Comparison of ENCODE assay signal across 14 mouse cellular contexts in the genomic region with DNA sequence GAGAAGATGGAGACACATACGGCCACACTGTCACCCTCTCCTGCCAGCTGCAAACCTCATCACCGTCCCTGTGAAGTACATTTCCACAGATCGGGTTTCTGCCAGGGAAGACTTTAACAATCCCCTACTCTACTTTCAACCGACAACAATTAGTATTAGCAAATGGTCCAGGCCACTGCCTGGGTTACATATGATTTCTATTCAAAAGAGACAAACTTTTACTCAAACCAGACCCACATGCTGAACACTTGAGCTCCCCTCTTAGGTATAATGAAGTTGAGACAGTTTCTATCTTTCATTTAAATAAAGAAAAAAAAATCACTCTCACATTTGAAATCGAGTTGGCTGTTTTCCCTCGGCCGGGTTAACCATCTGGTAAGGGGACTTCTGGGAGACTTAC.
"Had no signal": no experiment of that assay in that cellular context is flagged by ENCODE, and none has a peak within 500 bp of the region (broad histone marks: within the 10 kb centered on the region; RNA-seq: fewer than 3 reads in every experiment).

No protein-coding gene starts in this region.

- H3K9me3 ChIP-seq: liver, embryonic 13.5 days; stomach, embryonic 15.5 days had no signal

- H3K9ac ChIP-seq: liver, embryonic 13.5 days; stomach, embryonic 15.5 days had no signal

- H3K4me1 ChIP-seq: liver, embryonic 13.5 days; stomach, embryonic 15.5 days had no signal

- DNase-seq: kidney, adult 11 months; kidney, adult 8-10 months; kidney, postnatal 25 days; layer of hippocampus, adult 9-11 months; liver, embryonic 13.5 days; lung, adult 2 months; lung, postnatal 14 days; lung, postnatal 4 days; midbrain, embryonic 14.5 days; thymus, postnatal 36 days had no signal

- H3K4me3 ChIP-seq: layer of hippocampus, adult 2 months; left cerebral cortex, adult 2 months; liver, embryonic 13.5 days; stomach, embryonic 15.5 days had no signal

- H3K36me3 ChIP-seq: liver, embryonic 13.5 days; stomach, embryonic 15.5 days had no signal

- H3K4me2 ChIP-seq: liver, embryonic 13.5 days; midbrain, embryonic 11.5 days; stomach, embryonic 15.5 days had no signal

- H3K27me3 ChIP-seq: liver, embryonic 13.5 days; stomach, embryonic 15.5 days had no signal

- H3K27ac ChIP-seq: layer of hippocampus, adult 2 months; left cerebral cortex, adult 2 months; liver, embryonic 13.5 days; stomach, embryonic 15.5 days had no signal
